Comparison of ENCODE assay signal across 8 mouse cellular contexts in genomic region chr8:54779317-54780133, GRCm38 (mm10).
DNase-seq lines count a peak whose midpoint lies in the region; ATAC-seq and TF ChIP-seq lines count a peak whose summit lies in the region.

No protein-coding gene starts in this region.

- DNase-seq in 3134 (ENCODE audit: extremely low read depth, insufficient read length, low spot score) (peak; percentile 3), ZHBTc4 (ENCODE audit: low read depth, low spot score) (peak; percentile 43)
- peak; percentile 79 for DNase-seq in forebrain, embryonic 11.5 days (ENCODE audit: low spot score)
- DNase-seq in heart, postnatal 4 days, result peak; percentile 43
- DNase-seq in kidney, postnatal 4 days, result peak; percentile 65 to 74
- DNase-seq in lung, embryonic 14.5 days, result peak; percentile 50
- no peak for DNase-seq in thymus, postnatal 10 days (ENCODE audit: low spot score in 2 of 2)

- H3K4me3 ChIP-seq in forebrain, embryonic 11.5 days (ENCODE audit: low read depth, low read length), result peak overlapping the region; percentile 41
- peak overlapping the region; percentile 39 for H3K4me3 ChIP-seq in lung, embryonic 14.5 days (ENCODE audit: low read depth, low read length)
- H3K4me3 ChIP-seq in olfactory bulb, adult 2 months (ENCODE audit: insufficient read depth, low read depth, low read length), result peak overlapping the region; percentile 38

- no peak for TF ChIP-seq POLR2A in olfactory bulb, adult 2 months (IDR thresholded peaks at IDR 0.05; ENCODE audit: insufficient read depth, low read depth, low read length)

- H3K9ac ChIP-seq in forebrain, embryonic 11.5 days (ENCODE audit: low read length), result peak overlapping the region; percentile 64
- H3K9ac ChIP-seq in lung, embryonic 14.5 days, result peak overlapping the region; percentile 36; the same call in 1 of the 2 replicates

- no peaks in the 10 kb centered on the region for H3K27me3 ChIP-seq in forebrain, embryonic 11.5 days (ENCODE audit: control insufficient read depth, insufficient read depth, low read length)
- H3K27me3 ChIP-seq in lung, embryonic 14.5 days (ENCODE audit: insufficient read depth, low read length), result no peaks in the 10 kb centered on the region

- H3K4me1 ChIP-seq in forebrain, embryonic 11.5 days (replicated peaks; ENCODE audit: control insufficient read depth, insufficient read depth, low read length), result no peaks in the 10 kb centered on the region
- no peaks in the 10 kb centered on the region; the same call in 1 of the 2 replicates for H3K4me1 ChIP-seq in lung, embryonic 14.5 days (ENCODE audit: insufficient read depth)
- H3K4me1 ChIP-seq in olfactory bulb, adult 2 months (ENCODE audit: control insufficient read depth, insufficient read depth, low read length), result peaks cover 4% of the 10 kb centered on the region

- H3K36me3 ChIP-seq in forebrain, embryonic 11.5 days (ENCODE audit: control insufficient read depth, insufficient read depth, low read length), result no peaks in the 10 kb centered on the region
- H3K36me3 ChIP-seq in lung, embryonic 14.5 days (ENCODE audit: insufficient read depth), result no peaks in the 10 kb centered on the region

- WGBS in forebrain, embryonic 11.5 days, result under 1% methylated on average over 23 of the region's 23 CpGs
- WGBS in lung, embryonic 14.5 days, result under 1% methylated on average over 23 of the region's 23 CpGs
- WGBS in olfactory bulb, adult 2 months, result under 1% methylated on average over 23 of the region's 23 CpGs

- no peaks in the 10 kb centered on the region for H3K9me3 ChIP-seq in forebrain, embryonic 11.5 days (ENCODE audit: control insufficient read depth, low read length)
- no peaks in the 10 kb centered on the region for H3K9me3 ChIP-seq in lung, embryonic 14.5 days (ENCODE audit: low read depth, low read length)

- TF ChIP-seq CTCF in lung, embryonic 14.5 days (IDR thresholded peaks at IDR 0.05; ENCODE audit: low read depth), result no peak
- TF ChIP-seq CTCF in olfactory bulb, adult 2 months (IDR thresholded peaks at IDR 0.05; ENCODE audit: insufficient read depth, low read depth, low read length), result no peak

- peak; percentile 81 for ATAC-seq in forebrain, embryonic 11.5 days (replicated peaks; ENCODE audit: low FRiP score)
- peak; percentile 85 for ATAC-seq in lung, embryonic 14.5 days (ENCODE audit: insufficient read depth)

- H3K4me2 ChIP-seq in forebrain, embryonic 11.5 days (ENCODE audit: low read depth, low read length, severe bottlenecking), result peak overlapping the region; percentile 80
- H3K4me2 ChIP-seq in lung, embryonic 14.5 days, result peak overlapping the region; percentile 77

- no peak overlapping the region; the same call in 1 of the 2 replicates for H3K27ac ChIP-seq in forebrain, embryonic 11.5 days (ENCODE audit: low read depth, low read length)
- no peak overlapping the region for H3K27ac ChIP-seq in lung, embryonic 14.5 days (ENCODE audit: low read depth)
- H3K27ac ChIP-seq in olfactory bulb, adult 2 months (ENCODE audit: insufficient read depth, low read depth, low read length), result no peak overlapping the region

Comparison
In these comparisons a context has a peak if more than half of its experiments do, and no peak if none do; other contexts are left out.
1. DNase-seq: peak in 3134 (single experiment), ZHBTc4 (single experiment), forebrain, embryonic 11.5 days (single experiment), heart, postnatal 4 days (single experiment), kidney, postnatal 4 days (2 of 2) and lung, embryonic 14.5 days (single experiment); none in thymus, postnatal 10 days (0 of 2).
2. Peak in every context shown above with its lines, with median percentiles within 50 percentile points of each other: H3K4me3 ChIP-seq.